8 mouse cellular contexts compared by ENCODE assay signal in the genomic region with DNA sequence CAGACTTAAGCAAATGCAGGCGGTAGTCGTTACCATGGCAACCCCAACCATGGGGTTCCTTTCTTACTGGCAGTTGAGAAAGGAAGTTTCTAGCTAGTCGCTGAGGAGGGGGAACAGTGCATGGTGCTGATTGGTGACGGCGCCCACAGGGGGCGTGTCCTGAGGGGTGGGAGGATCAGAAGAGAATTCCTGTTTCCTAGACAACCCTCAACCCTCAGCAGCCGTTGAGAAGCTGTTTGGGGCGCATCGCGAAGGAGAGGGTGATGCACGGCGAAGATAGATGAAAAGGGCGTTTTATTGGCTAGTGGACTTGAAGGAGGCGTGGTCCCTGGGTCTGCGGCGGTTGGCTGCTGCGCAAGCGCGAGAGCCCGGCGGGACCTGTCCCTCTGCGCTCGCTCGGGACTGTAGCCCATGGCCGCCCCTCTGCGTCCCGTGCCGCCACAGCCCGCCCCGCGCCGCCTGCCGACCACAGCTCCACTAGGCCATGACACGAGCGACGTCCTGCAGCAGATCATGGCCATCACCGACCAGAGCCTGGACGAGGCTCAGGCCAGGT. TPM values are rescaled to one million over a fixed set of nuclear protein-coding genes. Genes with fewer than 3 reads are reported as not detected.
A peak's percentile ranks its signal among the peaks of the same experiment; 100 is the strongest.
DNase-seq lines count a peak whose midpoint lies in the region; ATAC-seq and TF ChIP-seq lines count a peak whose summit lies in the region.

A gene (plus strand): TSS at position 194 of the 556 bp plus-strand sequence.

- H3K27ac ChIP-seq in forebrain, embryonic 15.5 days (replicated peaks) = peak within 1 kb of the TSS; percentile 90
- H3K27ac ChIP-seq in neural tube, embryonic 14.5 days (ENCODE audit: low read depth, low read length) = peak within 1 kb of the TSS; percentile 85
- H3K27ac ChIP-seq in testis, adult 2 months (ENCODE audit: control insufficient read depth, insufficient read depth, low read depth, low read length) = peak within 1 kb of the TSS; percentile 98

- H3K4me2 ChIP-seq in forebrain, embryonic 15.5 days (replicated peaks) = peak within 1 kb of the TSS; percentile 86
- H3K4me2 ChIP-seq in neural tube, embryonic 14.5 days (ENCODE audit: low read depth, low read length) = peak within 1 kb of the TSS; percentile 75

- no peaks in the 10 kb centered on the region for H3K9me3 ChIP-seq in G1E (replicated peaks)
- H3K9me3 ChIP-seq in forebrain, embryonic 15.5 days = no peaks in the 10 kb centered on the region
- no peaks in the 10 kb centered on the region for H3K9me3 ChIP-seq in neural tube, embryonic 14.5 days (ENCODE audit: control insufficient read depth, low read length)

- intact Hi-C loops in heart, postnatal 25 days (cut with DNase I) = no loop called here

- H3K9ac ChIP-seq in forebrain, embryonic 15.5 days (replicated peaks) = peak within 1 kb of the TSS; percentile 78
- peak within 1 kb of the TSS; percentile 75 for H3K9ac ChIP-seq in neural tube, embryonic 14.5 days (replicated peaks; ENCODE audit: low read depth, low read length)

- DNase-seq in G1E (ENCODE audit: low spot score) = peak; percentile 71
- DNase-seq in cerebellum, adult 11-12 months = peak; percentile 86
- DNase-seq in heart, postnatal 25 days (ENCODE audit: low spot score) = peak; percentile 71
- DNase-seq in layer of hippocampus, adult 18-20 months (ENCODE audit: low spot score in 2 of 2) = peak; percentile 95
- peak; percentile 80 to 84 for DNase-seq in lung, adult 18-20 months

- peaks cover 18% of the 10 kb centered on the region for H3K4me1 ChIP-seq in G1E (ENCODE audit: insufficient read depth, low read depth, low read length)
- peaks cover 22% of the 10 kb centered on the region for H3K4me1 ChIP-seq in forebrain, embryonic 15.5 days
- H3K4me1 ChIP-seq in neural tube, embryonic 14.5 days (ENCODE audit: control insufficient read depth, insufficient read depth, low read length) = no peaks in the 10 kb centered on the region
- H3K4me1 ChIP-seq in testis, adult 2 months (ENCODE audit: control insufficient read depth, insufficient read depth, low read length) = peaks cover 2% of the 10 kb centered on the region

- WGBS in forebrain, embryonic 15.5 days = under 1% methylated on average over 38 of the region's 38 CpGs
- under 1% methylated on average over 37 of the region's 38 CpGs for WGBS in neural tube, embryonic 14.5 days

- ATAC-seq in G1E (ENCODE audit: extremely low read depth, insufficient number of reproducible peaks, low FRiP score, poor library complexity, severe bottlenecking) = peak; percentile 87
- peak; percentile 99 for ATAC-seq in forebrain, embryonic 15.5 days (replicated peaks)
- ATAC-seq in neural tube, embryonic 14.5 days (ENCODE audit: low read depth) = peak; percentile 98

- peak within 1 kb of the TSS; percentile 80 for H3K4me3 ChIP-seq in G1E (ENCODE audit: low read depth, low read length)
- peak within 1 kb of the TSS; percentile 74 for H3K4me3 ChIP-seq in forebrain, embryonic 15.5 days
- H3K4me3 ChIP-seq in neural tube, embryonic 14.5 days (ENCODE audit: low read depth, low read length) = peak within 1 kb of the TSS; percentile 70
- H3K4me3 ChIP-seq in testis, adult 2 months (ENCODE audit: control insufficient read depth, low read depth, low read length) = peak within 1 kb of the TSS; percentile 94

- peaks cover 10% of the 10 kb centered on the region for H3K36me3 ChIP-seq in G1E (replicated peaks)
- H3K36me3 ChIP-seq in forebrain, embryonic 15.5 days = peaks cover 10% of the 10 kb centered on the region; the same call in 1 of the 2 replicates
- no peaks in the 10 kb centered on the region for H3K36me3 ChIP-seq in neural tube, embryonic 14.5 days (ENCODE audit: control insufficient read depth, insufficient read depth, low read length)
- no peaks in the 10 kb centered on the region for H3K36me3 ChIP-seq in testis, adult 2 months (ENCODE audit: control insufficient read depth, insufficient read depth, low read length)

- no peaks in the 10 kb centered on the region; the same call in 1 of the 2 replicates for H3K27me3 ChIP-seq in G1E (ENCODE audit: insufficient read depth, low read length)
- H3K27me3 ChIP-seq in forebrain, embryonic 15.5 days = no peaks in the 10 kb centered on the region
- H3K27me3 ChIP-seq in neural tube, embryonic 14.5 days (ENCODE audit: control insufficient read depth, insufficient read depth, low read length) = no peaks in the 10 kb centered on the region
- no peaks in the 10 kb centered on the region for H3K27me3 ChIP-seq in testis, adult 2 months (ENCODE audit: control insufficient read depth, insufficient read depth, low read length)

- peak; percentile 8; the same call in 1 of the 2 replicates for TF ChIP-seq POLR2A in testis, adult 2 months (IDR thresholded peaks at IDR 0.05; ENCODE audit: control insufficient read depth, low read depth, low read length)

- TF ChIP-seq CTCF in G1E (IDR thresholded peaks at IDR 0.05; ENCODE audit: low read depth, low read length) = no peak
- no peak for TF ChIP-seq CTCF in testis, adult 2 months (IDR thresholded peaks at IDR 0.05; ENCODE audit: control insufficient read depth, insufficient read depth, insufficient replicate concordance, low read depth, low read length)

RNA-seq across cellular contexts. Expression of the gene that starts here (rescaled TPM):
- total RNA-seq in G1E (2014; fragmentation: Nextera tagmentation) (2.0 and 2.2 TPM in 2 replicates), G1E (2017) (3.7 and 4.4 TPM in 2 replicates)
- 2.0 and 2.8 TPM in 2 replicates for polyA plus RNA-seq in G1E (2012)
- polyA plus RNA-seq in forebrain, embryonic 15.5 days (2015; fragmentation: Nextera tagmentation; extraction: Ambion mirVana) = 54.7 and 55.3 TPM in 2 replicates
- total RNA-seq in heart, postnatal 25 days (2021) = under 1 TPM in 1 of 2 experiments, not detected in 1; 0.39 TPM
- total RNA-seq in layer of hippocampus, adult 18-20 months (2021) = 10 to 100 TPM; 12.4 to 14.0 TPM
- 61.0 and 74.5 TPM in 2 replicates for polyA plus RNA-seq in neural tube, embryonic 14.5 days (2014; fragmentation: Nextera tagmentation; extraction: Ambion mirVana)
- 187 and 222 TPM in 2 replicates for polyA plus RNA-seq in testis, adult 2 months (2012; rRNA removed)

Comparison
In these comparisons a context has a peak if more than half of its experiments do, and no peak if none do; other contexts are left out.
1. Peak in every context shown above with its lines: DNase-seq, ATAC-seq, H3K4me3 ChIP-seq and H3K27ac ChIP-seq.
2. RNA of the gene that starts here (polyA plus RNA-seq): 187 to 222 TPM in testis, adult 2 months, 61.0 to 74.5 TPM in neural tube, embryonic 14.5 days and 54.7 to 55.3 TPM in forebrain, embryonic 15.5 days; 2.0 to 2.8 TPM in G1E; every median in the first group is over 10 times any median in the second.
3. Peak in DNase-seq in heart, postnatal 25 days; RNA of the gene not detected or under 1 TPM.